Mouse (Mus musculus): ENCODE results near the gene Qprt. TPM values are rescaled to one million over a fixed set of nuclear protein-coding genes. Genes with fewer than 3 reads are reported as not detected.

Gene Qprt
- polyA plus RNA-seq, 1 experiment: 0.25 TPM

GRCm38 (mm10) chr7:127076188-127076587 lies 45.8 kb downstream of the Qprt start:
- no peak overlapping the region for H3K27ac ChIP-seq (ENCODE audit: insufficient read depth, low read length)
- no peak overlapping the region for H3K4me3 ChIP-seq (ENCODE audit: insufficient read depth, low read length)
- H3K4me1 ChIP-seq (ENCODE audit: control insufficient read depth, insufficient read depth, low read length): peaks cover under 1% of the 10 kb centered on the region; the same call in 1 of the 2 replicates
- TF ChIP-seq POLR2A (IDR thresholded peaks at IDR 0.05; ENCODE audit: low read depth, low read length) (no peak), CTCF (IDR thresholded peaks at IDR 0.05; ENCODE audit: borderline replicate concordance, insufficient read depth, low read length) (no peak)

GRCm38 (mm10) chr7:127073221-127073620 lies 48.8 kb downstream of the Qprt start:
- Histone ChIP-seq H3K27ac (ENCODE audit: insufficient read depth, low read length) (no peak overlapping the region), H3K4me1 (ENCODE audit: control insufficient read depth, insufficient read depth, low read length) (peaks cover 2% of the 10 kb centered on the region; the same call in 1 of the 2 replicates), H3K4me3 (ENCODE audit: insufficient read depth, low read length) (no peak overlapping the region)
- no peak for TF ChIP-seq CTCF (IDR thresholded peaks at IDR 0.05; ENCODE audit: borderline replicate concordance, insufficient read depth, low read length)
- TF ChIP-seq POLR2A (IDR thresholded peaks at IDR 0.05; ENCODE audit: low read depth, low read length): no peak

GRCm38 (mm10) chr7:127070871-127071413 lies 51.1 kb downstream of the Qprt start:
- H3K27ac ChIP-seq (ENCODE audit: insufficient read depth, low read length): no peak overlapping the region
- no peak overlapping the region for H3K4me3 ChIP-seq (ENCODE audit: insufficient read depth, low read length)
- H3K4me1 ChIP-seq (ENCODE audit: control insufficient read depth, insufficient read depth, low read length): peaks cover 6% of the 10 kb centered on the region; the same call in 1 of the 2 replicates
- TF ChIP-seq POLR2A (IDR thresholded peaks at IDR 0.05; ENCODE audit: low read depth, low read length) (no peak), CTCF (IDR thresholded peaks at IDR 0.05; ENCODE audit: borderline replicate concordance, insufficient read depth, low read length) (no peak)

GRCm38 (mm10) chr7:127066317-127066716 lies 55.7 kb downstream of the Qprt start:
- H3K27ac ChIP-seq (ENCODE audit: insufficient read depth, low read length): no peak overlapping the region
- H3K4me1 ChIP-seq (ENCODE audit: control insufficient read depth, insufficient read depth, low read length): peaks cover 6% of the 10 kb centered on the region; the same call in 1 of the 2 replicates
- TF ChIP-seq POLR2A (IDR thresholded peaks at IDR 0.05; ENCODE audit: low read depth, low read length): no peak
- no peak for TF ChIP-seq CTCF (IDR thresholded peaks at IDR 0.05; ENCODE audit: borderline replicate concordance, insufficient read depth, low read length)
- no peak overlapping the region for H3K4me3 ChIP-seq (ENCODE audit: insufficient read depth, low read length)

DNA sequence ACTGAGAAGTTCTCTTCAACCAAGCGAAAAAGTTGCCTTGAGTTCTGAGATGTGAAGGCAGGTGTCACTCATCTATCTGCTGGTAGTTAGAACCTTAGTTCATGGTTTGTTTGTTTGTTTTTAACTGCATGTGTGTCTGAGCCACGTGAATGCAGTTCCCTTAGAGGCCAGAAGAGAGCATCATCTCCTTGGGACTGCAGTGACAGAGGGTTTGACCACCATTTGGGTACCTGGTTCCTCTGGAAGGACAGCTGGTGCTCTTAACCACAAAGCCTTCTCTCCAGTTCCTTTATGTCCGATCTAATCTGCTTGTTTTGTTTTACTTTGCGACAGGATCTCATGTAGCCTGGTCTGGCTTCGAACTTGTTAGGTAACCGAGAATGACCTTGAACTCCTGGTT lies 56.5 kb downstream of the Qprt start:
- H3K4me3 ChIP-seq (ENCODE audit: insufficient read depth, low read length): no peak overlapping the region
- H3K4me1 ChIP-seq (ENCODE audit: control insufficient read depth, insufficient read depth, low read length): peaks cover 3% of the 10 kb centered on the region; the same call in 1 of the 2 replicates
- TF ChIP-seq POLR2A (IDR thresholded peaks at IDR 0.05; ENCODE audit: low read depth, low read length): no peak
- no peak for TF ChIP-seq CTCF (IDR thresholded peaks at IDR 0.05; ENCODE audit: borderline replicate concordance, insufficient read depth, low read length)
- H3K27ac ChIP-seq (ENCODE audit: insufficient read depth, low read length): no peak overlapping the region

Other genes starting within 250 kb of the Qprt start
- 42.0 and 45.4 TPM in 2 replicates for gene Taok2, start 237.5 kb downstream of the Qprt start, polyA plus RNA-seq (2011; ENCODE audit: insufficient read length, low read depth, missing spikeins)
- gene Tmem219, start 199.3 kb downstream of the Qprt start, polyA plus RNA-seq (2011; ENCODE audit: insufficient read length, low read depth, missing spikeins): 30.7 and 33.6 TPM in 2 replicates
- 9.0 and 9.1 TPM in 2 replicates for gene Kctd13, start 193.3 kb downstream of the Qprt start, polyA plus RNA-seq (2011; ENCODE audit: insufficient read length, low read depth, missing spikeins)
- gene Asphd1, start 172.6 kb downstream of the Qprt start, polyA plus RNA-seq (2011; ENCODE audit: insufficient read length, low read depth, missing spikeins): 0.30 TPM in 1 of 2 replicates, not detected in the other
- not detected in 2 replicates for gene Sez6l2, start 171.7 kb downstream of the Qprt start, polyA plus RNA-seq (2011; ENCODE audit: insufficient read length, low read depth, missing spikeins)
- 134 and 139 TPM in 2 replicates for gene Cdipt, start 146.3 kb downstream of the Qprt start, polyA plus RNA-seq (2011; ENCODE audit: insufficient read length, low read depth, missing spikeins)
- 1.7 TPM in 1 of 2 replicates, not detected in the other for gene Cdiptos, start 146.1 kb downstream of the Qprt start, polyA plus RNA-seq (2011; ENCODE audit: insufficient read length, low read depth, missing spikeins)
- 32.2 and 47.6 TPM in 2 replicates for gene Mvp, start 107.6 kb downstream of the Qprt start, polyA plus RNA-seq (2011; ENCODE audit: insufficient read length, low read depth, missing spikeins)
- gene Pagr1b, start 105.7 kb downstream of the Qprt start, polyA plus RNA-seq (2011; ENCODE audit: insufficient read length, low read depth, missing spikeins): 21.7 and 25.6 TPM in 2 replicates
- gene Pagr1a, start 104.9 kb downstream of the Qprt start, polyA plus RNA-seq (2011; ENCODE audit: insufficient read length, low read depth, missing spikeins): 14.0 and 14.3 TPM in 2 replicates
- 13.5 and 15.7 TPM in 2 replicates for gene Gm42742, start 101.1 kb downstream of the Qprt start, polyA plus RNA-seq (2011; ENCODE audit: insufficient read length, low read depth, missing spikeins)
- gene Prrt2, start 101.0 kb downstream of the Qprt start, polyA plus RNA-seq (2011; ENCODE audit: insufficient read length, low read depth, missing spikeins): 3.1 and 15.3 TPM in 2 replicates
- gene Maz, start 95.2 kb downstream of the Qprt start, polyA plus RNA-seq (2011; ENCODE audit: insufficient read length, low read depth, missing spikeins): 86.9 and 127 TPM in 2 replicates
- gene Kif22, start 79.8 kb downstream of the Qprt start, polyA plus RNA-seq (2011; ENCODE audit: insufficient read length, low read depth, missing spikeins): 22.5 and 37.4 TPM in 2 replicates
- not detected in 2 replicates for gene Zg16, start 34.9 kb downstream of the Qprt start, polyA plus RNA-seq (2011; ENCODE audit: insufficient read length, low read depth, missing spikeins)
- 0.42 and 1.1 TPM in 2 replicates for gene AI467606, start 30.9 kb downstream of the Qprt start, polyA plus RNA-seq (2011; ENCODE audit: insufficient read length, low read depth, missing spikeins)
- not detected in 2 replicates for gene Spn, start 15.6 kb upstream of the Qprt start, polyA plus RNA-seq (2011; ENCODE audit: insufficient read length, low read depth, missing spikeins)
- gene Cd2bp2, start 73.8 kb upstream of the Qprt start, polyA plus RNA-seq (2011; ENCODE audit: insufficient read length, low read depth, missing spikeins): 66.3 and 74.3 TPM in 2 replicates
- gene Tbc1d10b, start 86.2 kb upstream of the Qprt start, polyA plus RNA-seq (2011; ENCODE audit: insufficient read length, low read depth, missing spikeins): 37.0 and 37.5 TPM in 2 replicates
- gene Mylpf, start 86.7 kb upstream of the Qprt start, polyA plus RNA-seq (2011; ENCODE audit: insufficient read length, low read depth, missing spikeins): 1.4 and 1.7 TPM in 2 replicates
- 11.0 and 12.4 TPM in 2 replicates for gene Zfp553, start 110.8 kb upstream of the Qprt start, polyA plus RNA-seq (2011; ENCODE audit: insufficient read length, low read depth, missing spikeins)
- gene Sept1, start 110.9 kb upstream of the Qprt start, polyA plus RNA-seq (2011; ENCODE audit: insufficient read length, low read depth, missing spikeins): 3.9 and 4.2 TPM in 2 replicates
- 21.3 and 24.3 TPM in 2 replicates for gene Zfp771, start 122.0 kb upstream of the Qprt start, polyA plus RNA-seq (2011; ENCODE audit: insufficient read length, low read depth, missing spikeins)
- gene Dctpp1, start 138.5 kb upstream of the Qprt start, polyA plus RNA-seq (2011; ENCODE audit: insufficient read length, low read depth, missing spikeins): 29.0 and 30.6 TPM in 2 replicates
- gene Sephs2, start 151.8 kb upstream of the Qprt start, polyA plus RNA-seq (2011; ENCODE audit: insufficient read length, low read depth, missing spikeins): 25.9 and 29.4 TPM in 2 replicates
- gene Itgal, start 174.0 kb upstream of the Qprt start, polyA plus RNA-seq (2011; ENCODE audit: insufficient read length, low read depth, missing spikeins): 0.20 and 0.56 TPM in 2 replicates
- 18.4 and 20.7 TPM in 2 replicates for gene Zfp768, start 223.4 kb upstream of the Qprt start, polyA plus RNA-seq (2011; ENCODE audit: insufficient read length, low read depth, missing spikeins)